ENCODE assay signal across 12 mouse cellular contexts in the genomic region with DNA sequence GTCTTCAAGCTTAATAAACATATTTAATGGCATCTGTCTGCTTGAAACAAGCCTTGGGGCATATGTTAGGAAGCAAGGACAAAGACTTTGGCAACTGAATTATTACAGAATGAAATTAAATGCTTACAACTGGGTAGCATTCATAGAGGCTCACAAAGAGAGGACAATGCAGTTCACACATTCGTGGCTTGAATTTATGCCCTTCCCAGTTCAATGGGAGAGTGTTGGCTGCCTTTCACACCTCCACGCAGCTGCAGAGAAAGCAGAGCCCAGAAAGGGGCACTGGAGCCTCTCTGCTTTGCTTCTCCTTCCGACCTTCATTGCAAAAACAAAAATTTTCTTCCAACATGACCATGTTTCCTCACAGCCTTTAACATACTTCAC.
DNase-seq lines count a peak whose midpoint lies in the region; ATAC-seq lines count a peak whose summit lies in the region.
"Had no signal": no experiment of that assay in that cellular context is flagged by ENCODE, and none has a peak within 500 bp of the region (broad histone marks: within the 10 kb centered on the region; RNA-seq: fewer than 3 reads in every experiment).

No protein-coding gene starts in this region.

- H3K4me2 ChIP-seq in forebrain, embryonic 12.5 days, result peak overlapping the region; percentile 37
- H3K4me2 ChIP-seq in hindbrain, embryonic 16.5 days (ENCODE audit: low read length), result no peak overlapping the region
- H3K4me2 ChIP-seq in neural tube, embryonic 12.5 days (replicated peaks), result no peak overlapping the region
- H3K4me2 ChIP-seq: limb, embryonic 13.5 days had no signal

- no peak overlapping the region for H3K9ac ChIP-seq in forebrain, embryonic 12.5 days
- no peak overlapping the region for H3K9ac ChIP-seq in hindbrain, embryonic 16.5 days (ENCODE audit: low read depth, low read length)
- H3K9ac ChIP-seq in neural tube, embryonic 12.5 days, result no peak overlapping the region
- H3K9ac ChIP-seq: limb, embryonic 13.5 days had no signal

- peak; percentile 8 for DNase-seq in left cerebral cortex, postnatal 4 days
- DNase-seq in left cerebral cortex, adult 8-10 months (ENCODE audit: low spot score in 2 of 2), result no peak
- no peak for DNase-seq in thymus, postnatal 10 days (ENCODE audit: low spot score in 2 of 2)
- no peak for DNase-seq in ovary, postnatal 14 days (ENCODE audit: low spot score)
- DNase-seq: cerebellum, adult 9-11 months; heart, postnatal 4 days; lung, adult 2 months had no signal

- H3K27ac ChIP-seq in forebrain, embryonic 12.5 days, result peak overlapping the region; percentile 70
- H3K27ac ChIP-seq in hindbrain, embryonic 16.5 days (ENCODE audit: low read depth, low read length), result no peak overlapping the region
- no peak overlapping the region for H3K27ac ChIP-seq in neural tube, embryonic 12.5 days
- H3K27ac ChIP-seq: limb, embryonic 13.5 days had no signal

- no peaks in the 10 kb centered on the region for H3K9me3 ChIP-seq in forebrain, embryonic 12.5 days
- H3K9me3 ChIP-seq in hindbrain, embryonic 16.5 days (ENCODE audit: control insufficient read depth, low read length), result no peaks in the 10 kb centered on the region
- no peaks in the 10 kb centered on the region for H3K9me3 ChIP-seq in neural tube, embryonic 12.5 days
- H3K9me3 ChIP-seq: limb, embryonic 13.5 days had no signal

- no peak overlapping the region for H3K4me3 ChIP-seq in forebrain, embryonic 12.5 days (replicated peaks)
- H3K4me3 ChIP-seq in hindbrain, embryonic 16.5 days (ENCODE audit: low read length), result no peak overlapping the region
- no peak overlapping the region for H3K4me3 ChIP-seq in neural tube, embryonic 12.5 days
- H3K4me3 ChIP-seq: limb, embryonic 13.5 days had no signal

- peaks cover 8% of the 10 kb centered on the region for H3K4me1 ChIP-seq in forebrain, embryonic 12.5 days
- no peaks in the 10 kb centered on the region for H3K4me1 ChIP-seq in hindbrain, embryonic 16.5 days (ENCODE audit: control insufficient read depth, insufficient read depth, low read depth, low read length)
- H3K4me1 ChIP-seq in neural tube, embryonic 12.5 days, result no peaks in the 10 kb centered on the region; the same call in 1 of the 2 replicates

- intact Hi-C loops in left cerebral cortex, postnatal 4 days (cut with DNase I), result loop anchor here (10.0 kb wide), 1 partner anchor 451 kb away; no protein-coding TSS in a partner anchor

- no peaks in the 10 kb centered on the region for H3K36me3 ChIP-seq in forebrain, embryonic 12.5 days (replicated peaks)
- no peaks in the 10 kb centered on the region for H3K36me3 ChIP-seq in hindbrain, embryonic 16.5 days (ENCODE audit: control insufficient read depth, insufficient read depth, low read length)
- H3K36me3 ChIP-seq in neural tube, embryonic 12.5 days, result no peaks in the 10 kb centered on the region
- H3K36me3 ChIP-seq: limb, embryonic 13.5 days had no signal

- 5% methylated on average over 3 of the region's 3 CpGs for WGBS in forebrain, embryonic 12.5 days
- WGBS in hindbrain, embryonic 16.5 days, result 22% methylated on average over 3 of the region's 3 CpGs
- WGBS in neural tube, embryonic 12.5 days, result 13% methylated on average over 3 of the region's 3 CpGs

- peak; percentile 76 for ATAC-seq in forebrain, embryonic 12.5 days (ENCODE audit: low FRiP score)
- ATAC-seq in hindbrain, embryonic 16.5 days, result peak; percentile 85
- peak; percentile 69; the same call in 1 of the 2 replicates for ATAC-seq in neural tube, embryonic 12.5 days (ENCODE audit: low FRiP score, low read depth)
- ATAC-seq: CD4-positive, CD25-positive, alpha-beta regulatory T cell, adult 4 months had no signal

- no peaks in the 10 kb centered on the region for H3K27me3 ChIP-seq in forebrain, embryonic 12.5 days
- H3K27me3 ChIP-seq in hindbrain, embryonic 16.5 days (replicated peaks; ENCODE audit: control insufficient read depth, insufficient read depth, low read length), result no peaks in the 10 kb centered on the region
- H3K27me3 ChIP-seq in neural tube, embryonic 12.5 days (replicated peaks), result no peaks in the 10 kb centered on the region
- H3K27me3 ChIP-seq: limb, embryonic 13.5 days had no signal
